Mouse (Mus musculus) CD4-positive naive resting alpha-beta T cell, adult 57 days (primary cell): Measurements from ENCODE around the gene Casp1. TPM values are rescaled to one million over a fixed set of nuclear protein-coding genes. Genes with fewer than 3 reads are reported as not detected.

Experiments used
- total RNA-seq: library from RNA; stranded (reverse); gene quantifications from one replicate; pipeline ENCODE4 v1.2.4, GENCODE M21; 2023

Gene Casp1
- 9.4 TPM for total RNA-seq

DNA sequence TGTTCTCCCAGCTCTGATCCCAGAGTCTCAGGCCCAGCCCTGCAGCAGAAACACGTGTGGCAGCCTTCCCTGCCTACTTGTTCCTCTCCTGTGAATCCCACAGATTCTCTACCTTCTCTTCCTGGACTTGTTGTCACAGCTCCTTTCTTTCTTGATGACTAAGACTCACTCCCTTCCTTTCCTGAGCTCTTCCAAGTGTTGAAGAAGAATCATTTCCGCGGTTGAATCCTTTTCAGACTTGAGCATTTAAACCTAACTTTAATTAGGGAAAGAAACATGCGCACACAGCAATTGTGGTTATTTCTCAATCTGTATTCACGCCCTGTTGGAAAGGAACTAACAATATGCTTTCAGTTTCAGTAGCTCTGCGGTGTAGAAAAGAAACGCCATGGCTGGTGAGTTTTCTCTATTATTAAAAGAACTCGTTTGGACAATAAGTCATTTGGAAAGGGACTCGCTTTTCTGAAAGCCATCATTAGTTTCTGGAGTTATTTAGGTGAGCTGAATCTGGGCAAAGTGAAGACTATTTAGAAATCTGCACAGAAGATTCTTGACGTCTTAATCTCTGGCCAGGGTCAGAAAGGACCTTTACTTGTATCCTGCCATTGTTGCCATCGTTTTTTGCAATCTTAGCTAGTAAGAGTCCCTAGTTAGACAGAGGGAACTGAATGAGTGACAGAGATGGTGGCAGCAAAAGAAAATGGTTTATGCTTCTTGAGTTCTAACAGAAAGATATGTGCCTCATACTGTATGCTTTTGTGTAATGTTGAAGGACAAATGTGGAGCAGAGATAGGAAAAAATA is at the start of gene Casp1:
Casp1 (plus strand) TSS at position 189 of the 803 bp plus-strand sequence.

DNA sequence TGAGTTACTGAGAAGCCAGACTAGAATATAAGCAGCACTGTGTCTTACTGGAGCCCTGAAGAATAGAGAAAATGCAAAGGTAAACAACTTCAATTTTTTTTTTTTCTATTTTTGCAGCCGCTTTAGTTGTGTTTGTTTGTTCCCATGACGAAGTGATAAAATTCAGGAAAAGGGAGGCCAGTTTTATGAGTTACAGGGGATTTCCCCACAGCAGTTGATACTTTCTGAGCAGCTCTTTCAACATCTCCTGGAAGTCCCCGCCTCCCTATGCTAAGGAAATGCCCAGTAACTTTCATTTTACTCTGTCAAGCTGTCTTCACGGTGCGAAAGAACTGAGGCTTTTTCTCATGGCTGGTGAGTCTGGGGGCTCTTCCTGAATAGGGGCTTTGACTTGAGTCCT is 10.2 kb downstream of the Casp1 start, which contains the start of gene Casp4:
Casp4 (plus strand) TSS at position 268 of the 400 bp plus-strand sequence.

DNA sequence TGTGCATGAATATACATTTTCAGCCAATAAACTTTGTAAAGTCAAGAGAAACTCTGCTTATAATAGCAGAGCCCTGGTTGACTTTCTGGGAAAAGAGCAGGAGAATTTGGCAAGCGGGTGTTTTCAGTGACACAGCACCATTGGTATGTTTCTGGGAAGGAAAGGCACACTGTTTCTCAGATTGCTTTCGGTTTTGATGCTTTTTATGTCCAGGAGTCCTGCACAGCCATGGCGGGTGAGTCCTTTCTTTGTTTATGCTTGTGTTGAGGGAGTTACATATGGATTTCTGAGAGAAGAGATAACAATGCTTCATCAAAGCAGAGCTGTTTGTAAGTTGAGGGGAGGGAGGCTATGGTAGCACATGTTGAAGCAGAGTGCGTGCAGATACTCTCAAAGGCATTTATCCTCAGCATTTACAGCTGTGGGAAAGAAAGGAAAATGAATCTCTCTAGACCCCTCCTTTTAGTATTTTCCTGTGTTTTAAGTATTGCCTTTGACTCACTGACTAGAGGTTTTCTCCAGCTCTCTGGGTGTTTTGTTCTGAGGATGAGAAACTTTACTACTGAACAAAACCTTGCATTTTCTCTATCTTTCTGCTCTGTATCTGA is 47.1 kb downstream of the Casp1 start, which contains the start of gene Casp12:
Casp12 (plus strand) TSS at position 140 of the 608 bp plus-strand sequence.

Other genes with a start within 250 kb of the Casp1 start
- gene Casp4, start 10.3 kb downstream of the Casp1 start, total RNA-seq: 19.4 TPM
- 0.47 TPM for gene Casp12, start 46.9 kb downstream of the Casp1 start, total RNA-seq